Mouse (Mus musculus) limb, embryonic 15.5 days (tissue): ENCODE results near the gene Olfr531. TPM values are rescaled to one million over a fixed set of nuclear protein-coding genes. Genes with fewer than 3 reads are reported as not detected.

ENCODE experiments used
- ATAC-seq: fragments of 200-750 bp; cut with Nextera tagmentation; 2 replicates; pipeline ENCODE4 v1.8.0; 2017; ENCODE audit warnings: low read depth, moderate TSS enrichment; ENCODE audit not compliant: insufficient number of reproducible peaks, low FRiP score, low TSS enrichment
- H3K27ac ChIP-seq: fragments of 300-500 bp; sonication (generic); 2 replicates; pipeline ENCODE4 v1.5.1; 2015; ENCODE audit warnings: moderate library complexity, mild to moderate bottlenecking, inconsistent platforms
- H3K27me3 ChIP-seq: fragments of 300-500 bp; sonication (generic); 2 replicates; pipeline ENCODE4 v1.6.1; 2015; ENCODE audit warnings: inconsistent platforms
- H3K36me3 ChIP-seq: fragments of 300-500 bp; sonication (generic); 2 replicates; pipeline ENCODE4 v1.6.1; 2015; ENCODE audit warnings: inconsistent platforms
- H3K4me1 ChIP-seq: fragments of 300-500 bp; sonication (generic); 2 replicates; pipeline ENCODE4 v1.6.1; 2015; ENCODE audit warnings: inconsistent platforms
- H3K4me2 ChIP-seq: fragments of 300-500 bp; sonication (generic); 2 replicates; pipeline ENCODE4 v1.6.1; 2015; ENCODE audit warnings: mild to moderate bottlenecking, inconsistent platforms
- H3K4me3 ChIP-seq: fragments of 300-500 bp; sonication (generic); 2 replicates; pipeline ENCODE4 v1.5.1; 2015; ENCODE audit warnings: mild to moderate bottlenecking, inconsistent platforms
- H3K9ac ChIP-seq: fragments of 300-500 bp; sonication (generic); 2 replicates; pipeline ENCODE4 v1.6.1; 2015; ENCODE audit warnings: inconsistent platforms
- H3K9me3 ChIP-seq: fragments of 300-500 bp; sonication (generic); 2 replicates; pipeline ENCODE4 v1.6.1; 2016; ENCODE audit warnings: inconsistent platforms
- WGBS: fragments of 180-500 bp; shearing (Covaris S2); methylation state at CpG from one replicate; pipeline ENCODE4 v1.1.7; 2015; 5-methylcytosine and 5-hydroxymethylcytosine counted together
- polyA plus RNA-seq: library from polyadenylated mRNA; unstranded; fragments of >200 nt; fragmentation: Nextera tagmentation; extraction: Ambion mirVana; gene quantifications from 2 replicates; pipeline ENCODE4 v1.2.1, GENCODE M21; 2015

The Olfr531 gene
- polyA plus RNA-seq: not detected in 2 replicates

DNA sequence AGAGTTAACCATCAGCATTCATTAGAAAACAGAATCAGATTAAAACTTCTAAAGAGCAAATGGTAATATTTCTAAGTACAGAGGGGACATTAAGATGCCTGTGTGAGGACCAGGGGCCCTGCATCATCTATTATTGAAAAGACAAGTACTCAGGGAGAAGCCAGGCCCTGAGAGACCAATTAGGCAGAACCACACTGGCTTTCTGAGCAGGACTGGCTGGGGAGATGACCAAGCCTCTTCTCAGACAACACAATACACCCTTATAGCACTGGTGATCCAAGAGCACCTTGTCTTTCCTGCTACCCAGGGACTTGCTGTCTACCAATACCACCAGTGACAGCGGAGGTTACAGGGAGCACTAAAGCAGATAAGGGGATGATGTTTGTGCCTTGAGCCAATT, at the start of gene Olfr531:
Gene Olfr531 (minus strand): TSS at position 101 of the 400 bp plus-strand sequence.
- no peak within 1 kb of the TSS for H3K4me3 ChIP-seq
- 100% methylated on average over 1 of the region's 1 CpGs for WGBS
- H3K4me1 ChIP-seq: no peaks in the 10 kb centered on the region
- H3K4me2 ChIP-seq: no peak within 1 kb of the TSS
- H3K9me3 ChIP-seq: no peaks in the 10 kb centered on the region
- no peaks in the 10 kb centered on the region for H3K27me3 ChIP-seq
- H3K9ac ChIP-seq: no peak within 1 kb of the TSS
- no peak for ATAC-seq
- no peak within 1 kb of the TSS for H3K27ac ChIP-seq
- no peaks in the 10 kb centered on the region for H3K36me3 ChIP-seq

DNA sequence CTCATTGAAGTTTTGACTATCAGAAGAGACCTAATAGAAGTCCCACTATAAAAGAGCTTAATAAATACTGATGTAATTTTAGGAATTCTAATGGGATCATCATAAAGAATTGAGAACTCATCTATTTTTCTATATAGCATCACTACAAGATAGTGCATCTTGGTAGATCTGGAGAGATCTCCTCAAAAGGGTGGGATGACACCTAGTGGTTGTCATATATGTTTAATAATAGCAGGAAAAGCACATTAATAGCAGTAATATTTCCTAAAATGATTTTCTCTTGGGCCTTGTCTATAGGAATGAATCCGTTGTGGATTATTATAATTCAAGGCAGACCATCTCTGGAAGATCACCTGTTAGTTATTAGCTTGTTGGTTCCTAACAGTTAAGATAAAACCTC, 40.4 kb upstream of the Olfr531 start:
- 73% methylated on average over 1 of the region's 1 CpGs for WGBS
- H3K4me2 ChIP-seq: no peak overlapping the region
- no peaks in the 10 kb centered on the region for H3K9me3 ChIP-seq
- H3K27me3 ChIP-seq: no peaks in the 10 kb centered on the region
- ATAC-seq: no peak
- no peak overlapping the region for H3K27ac ChIP-seq
- no peaks in the 10 kb centered on the region for H3K4me1 ChIP-seq
- no peak overlapping the region for H3K4me3 ChIP-seq
- H3K9ac ChIP-seq: no peak overlapping the region
- H3K36me3 ChIP-seq: no peaks in the 10 kb centered on the region

DNA sequence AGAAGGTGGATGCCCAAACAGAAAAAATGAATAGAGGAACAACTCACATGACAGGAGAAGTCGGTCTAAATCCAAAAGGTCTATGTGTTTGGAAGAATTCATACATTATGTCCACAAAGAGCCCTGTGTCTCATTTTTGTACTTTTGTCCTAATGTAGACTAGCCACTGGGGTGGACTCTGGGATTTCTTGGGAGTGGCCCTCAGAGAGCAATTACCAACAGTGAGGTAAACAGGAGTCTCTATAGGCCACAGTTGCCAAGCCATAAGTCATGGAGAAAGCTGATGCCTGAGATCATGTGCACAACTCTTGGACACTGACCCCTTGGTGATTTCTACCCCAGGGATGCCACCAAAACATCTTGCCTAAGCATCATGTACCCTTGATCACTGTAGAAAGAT, 18.8 kb upstream of the Olfr531 start, which contains the start of gene Olfr532:
Gene Olfr532 (minus strand): TSS at position 101 of the 400 bp plus-strand sequence.
- Histone ChIP-seq H3K27ac (no peak within 1 kb of the TSS), H3K9ac (no peak within 1 kb of the TSS), H3K27me3 (no peaks in the 10 kb centered on the region), H3K4me3 (no peak within 1 kb of the TSS), H3K4me2 (no peak within 1 kb of the TSS), H3K4me1 (no peaks in the 10 kb centered on the region), H3K36me3 (no peaks in the 10 kb centered on the region), H3K9me3 (no peaks in the 10 kb centered on the region)
- no peak for ATAC-seq
- WGBS: 84% methylated on average over 1 of the region's 1 CpGs

DNA sequence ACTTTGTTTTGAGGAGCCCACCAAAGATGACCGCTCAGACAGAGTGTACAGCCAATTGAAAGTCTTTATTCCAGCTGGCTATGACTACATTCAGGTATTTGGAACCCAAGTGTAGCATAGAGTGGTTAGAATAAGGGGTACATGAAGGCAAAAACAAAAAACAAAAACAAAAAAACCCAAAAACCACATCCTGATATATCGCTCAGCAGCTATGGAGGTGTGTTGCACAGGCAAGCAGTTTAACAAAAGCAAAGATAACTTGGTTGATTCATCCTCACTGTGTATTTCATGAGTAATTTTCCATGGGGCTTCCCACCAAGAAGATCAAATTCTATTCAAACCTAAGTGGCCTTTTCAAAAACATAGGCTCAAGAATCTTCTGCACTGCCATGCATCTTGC, 25.8 kb downstream of the Olfr531 start:
- H3K27me3 ChIP-seq: no peaks in the 10 kb centered on the region
- H3K4me2 ChIP-seq: no peak overlapping the region
- no peaks in the 10 kb centered on the region for H3K9me3 ChIP-seq
- ATAC-seq: no peak
- no peaks in the 10 kb centered on the region for H3K4me1 ChIP-seq
- no peak overlapping the region for H3K9ac ChIP-seq
- no peak overlapping the region for H3K27ac ChIP-seq
- 93% methylated on average over 2 of the region's 2 CpGs for WGBS
- no peak overlapping the region for H3K4me3 ChIP-seq
- H3K36me3 ChIP-seq: no peaks in the 10 kb centered on the region

DNA sequence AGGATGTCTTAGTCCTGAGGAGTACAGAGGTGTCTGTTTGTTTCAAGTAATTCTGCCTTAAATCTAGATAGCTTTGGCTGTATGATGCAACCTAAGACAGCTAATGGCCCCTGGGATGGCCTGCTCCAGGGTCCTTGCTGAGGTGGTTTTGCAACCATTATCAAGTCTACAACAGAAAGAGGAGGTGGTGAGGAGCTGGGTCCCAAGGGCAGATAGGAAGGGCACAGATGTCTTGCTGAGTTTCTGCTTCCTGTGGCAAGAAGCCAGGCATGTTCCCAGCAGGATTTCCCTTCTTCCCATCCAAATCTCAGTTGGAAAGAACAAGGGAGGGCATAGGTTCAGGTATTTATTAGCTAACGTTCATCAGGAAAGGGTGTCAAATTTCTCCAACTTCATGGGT, 26.5 kb downstream of the Olfr531 start, which contains the start of gene Olfr530:
Gene Olfr530 (minus strand): TSS at position 101 of the 400 bp plus-strand sequence.
- 17% methylated on average over 1 of the region's 1 CpGs for WGBS
- no peaks in the 10 kb centered on the region for H3K9me3 ChIP-seq

DNA sequence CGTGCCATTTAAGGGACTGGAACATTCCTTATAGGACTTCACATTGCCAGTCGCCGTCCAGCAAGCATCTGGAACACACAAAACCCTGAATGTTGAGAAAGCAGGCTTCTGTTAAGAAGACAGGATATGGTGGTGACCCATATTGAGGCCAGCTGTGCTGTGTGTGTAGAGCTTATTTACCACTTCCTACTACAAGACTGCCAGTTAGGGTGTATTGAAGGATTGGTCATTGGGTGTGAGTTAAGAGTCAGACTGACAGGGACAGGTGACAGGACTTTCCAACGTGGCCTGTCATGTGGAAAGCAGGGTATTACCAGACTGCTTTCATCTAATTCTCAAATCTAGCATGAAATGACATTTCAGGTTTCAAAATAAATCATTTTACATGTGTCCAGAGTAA, 28.4 kb downstream of the Olfr531 start:
- Histone ChIP-seq H3K27me3 (no peaks in the 10 kb centered on the region), H3K9ac (no peak overlapping the region), H3K36me3 (no peaks in the 10 kb centered on the region), H3K27ac (no peak overlapping the region), H3K4me2 (no peak overlapping the region), H3K4me3 (no peak overlapping the region), H3K9me3 (no peaks in the 10 kb centered on the region), H3K4me1 (no peaks in the 10 kb centered on the region)
- 51% methylated on average over 4 of the region's 4 CpGs for WGBS
- no peak for ATAC-seq

More for the DNA sequence above, 26.5 kb downstream of the Olfr531 start, which contains the start of gene Olfr530:
- Histone ChIP-seq H3K4me1 (no peaks in the 10 kb centered on the region), H3K4me3 (no peak within 1 kb of the TSS), H3K4me2 (no peak within 1 kb of the TSS), H3K9ac (no peak within 1 kb of the TSS), H3K27me3 (no peaks in the 10 kb centered on the region), H3K36me3 (no peaks in the 10 kb centered on the region), H3K27ac (no peak within 1 kb of the TSS)
- ATAC-seq: no peak

DNA sequence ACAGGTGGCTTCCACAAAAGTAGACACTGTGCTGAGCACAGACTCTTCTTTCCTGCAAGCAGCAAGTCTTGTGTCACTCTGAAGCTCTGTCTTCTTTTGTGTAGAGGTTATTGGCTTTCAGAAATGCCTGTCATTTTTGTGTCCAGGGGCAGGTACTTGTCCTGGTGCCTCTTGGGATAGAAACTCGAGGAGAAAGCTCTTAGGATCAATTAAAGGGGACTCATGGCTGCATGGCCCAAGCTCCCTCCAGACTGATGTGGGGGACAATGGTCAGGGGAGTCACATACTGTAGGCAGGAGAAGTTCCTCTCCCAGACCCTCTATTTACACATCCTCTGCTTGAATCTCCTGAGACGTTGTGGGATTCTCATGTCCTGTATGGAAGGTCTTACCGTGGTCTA, 41.1 kb downstream of the Olfr531 start, which contains the start of gene Olfr60:
Gene Olfr60 (minus strand): TSS at position 101 of the 400 bp plus-strand sequence.
- no peak within 1 kb of the TSS for H3K4me3 ChIP-seq
- H3K4me2 ChIP-seq: no peak within 1 kb of the TSS
- H3K4me1 ChIP-seq: no peaks in the 10 kb centered on the region
- no peaks in the 10 kb centered on the region for H3K36me3 ChIP-seq
- WGBS: 58% methylated on average over 3 of the region's 3 CpGs
- H3K27ac ChIP-seq: no peak within 1 kb of the TSS
- no peaks in the 10 kb centered on the region for H3K27me3 ChIP-seq
- no peak for ATAC-seq
- H3K9ac ChIP-seq: no peak within 1 kb of the TSS
- H3K9me3 ChIP-seq: no peaks in the 10 kb centered on the region

Other genes with a start within 250 kb of the Olfr531 start
- gene Sprn, start 248.0 kb downstream of the Olfr531 start, polyA plus RNA-seq: 0.27 and 0.36 TPM in 2 replicates
- gene Olfr522, start 238.2 kb downstream of the Olfr531 start, polyA plus RNA-seq: not detected in 2 replicates
- not detected in 2 replicates for gene Olfr523, start 229.7 kb downstream of the Olfr531 start, polyA plus RNA-seq
- gene Olfr524, start 197.0 kb downstream of the Olfr531 start, polyA plus RNA-seq: not detected in 2 replicates
- gene Cd163l1, start 184.7 kb downstream of the Olfr531 start, polyA plus RNA-seq: 0.11 TPM in 1 of 2 replicates, not detected in the other
- gene 5830411N06Rik, start 155.6 kb downstream of the Olfr531 start, polyA plus RNA-seq: not detected in 2 replicates
- not detected in 2 replicates for gene Olfr525, start 82.1 kb downstream of the Olfr531 start, polyA plus RNA-seq
- not detected in 2 replicates for gene Olfr527, start 68.9 kb downstream of the Olfr531 start, polyA plus RNA-seq
- gene Olfr60, start 41.2 kb downstream of the Olfr531 start, polyA plus RNA-seq: not detected in 2 replicates
- gene Olfr530, start 26.6 kb downstream of the Olfr531 start, polyA plus RNA-seq: not detected in 2 replicates
- gene Olfr532, start 18.7 kb upstream of the Olfr531 start, polyA plus RNA-seq: not detected in 2 replicates
- not detected in 2 replicates for gene Olfr533, start 60.5 kb upstream of the Olfr531 start, polyA plus RNA-seq
- not detected in 2 replicates for gene Olfr535, start 81.3 kb upstream of the Olfr531 start, polyA plus RNA-seq
- gene Olfr536, start 104.5 kb upstream of the Olfr531 start, polyA plus RNA-seq: not detected in 2 replicates
- not detected in 2 replicates for gene Olfr538, start 165.0 kb upstream of the Olfr531 start, polyA plus RNA-seq
- not detected in 2 replicates for gene Olfr46, start 198.4 kb upstream of the Olfr531 start, polyA plus RNA-seq
- gene Olfr61, start 226.1 kb upstream of the Olfr531 start, polyA plus RNA-seq: not detected in 2 replicates
- gene Olfr53, start 243.5 kb upstream of the Olfr531 start, polyA plus RNA-seq: not detected in 2 replicates